Mouse (Mus musculus): ENCODE measurements around the gene Ston2.

GRCm38 (mm10) chr12:91675937-91676336 is 112.2 kb downstream of the Ston2 start:
- TF ChIP-seq POLR2A (IDR thresholded peaks at IDR 0.05; ENCODE audit: insufficient read length, low read depth) = no peak
- no peak for TF ChIP-seq TCF3 (IDR thresholded peaks at IDR 0.05; ENCODE audit: insufficient read length, low read depth)
- TF ChIP-seq USF1 (IDR thresholded peaks at IDR 0.05; ENCODE audit: low read depth) = no peak
- TF ChIP-seq REST (IDR thresholded peaks at IDR 0.05; ENCODE audit: insufficient read depth, insufficient read length) = no peak
- TF ChIP-seq TCF12 (IDR thresholded peaks at IDR 0.05; ENCODE audit: insufficient read depth, poor library complexity, severe bottlenecking) = no peak
- TF ChIP-seq E2F4 (IDR thresholded peaks at IDR 0.05; ENCODE audit: insufficient read depth) = no peak
- no peak for TF ChIP-seq MYOD1 (IDR thresholded peaks at IDR 0.05; ENCODE audit: control insufficient read depth in 1 of 3, insufficient read length in 2 of 3, low read depth in 2 of 3)
